Mouse (Mus musculus) activated CD4-positive, CD25-positive, alpha-beta regulatory T cell (primary cell): ENCODE data around the gene Map4k5. TPM values are rescaled to one million over a fixed set of nuclear protein-coding genes. Genes with fewer than 3 reads are reported as not detected.

ENCODE experiments used
- polyA plus RNA-seq, 2 experiments: library from polyadenylated mRNA; unstranded; fragments of 100-300 nt; shearing (Covaris generic); gene quantifications; one replicate each; pipeline ENCODE4 v1.2.1; 2017

The Map4k5 gene
- polyA plus RNA-seq: 1 to 10 TPM; 7.7 to 8.8 TPM

GRCm38 (mm10) chr12:69892371-69893251 is at the start of gene Map4k5, which contains the start of gene Atl1:
Gene Map4k5, minus strand, starts transcription at chr12:69893200.
Gene Atl1, plus strand, starts transcription at chr12:69892614.

GRCm38 (mm10) chr12:69790530-69791505 is 102.2 kb downstream of the Map4k5 start, which contains the start of gene Cdkl1:
Gene Cdkl1, minus strand, starts transcription at chr12:69791267.

Other genes starting within 250 kb of the Map4k5 start
- 10 to 100 TPM; 18.8 to 21.5 TPM for gene Sos2, start 211.3 kb downstream of the Map4k5 start, polyA plus RNA-seq
- gene L2hgdh, start 168.3 kb downstream of the Map4k5 start, polyA plus RNA-seq: 1 to 10 TPM; 3.3 to 6.9 TPM
- gene Atp5s, start 168.2 kb downstream of the Map4k5 start, polyA plus RNA-seq: 10 to 100 TPM in 1 of 2 experiments, 1 to 10 TPM in 1; 9.1 to 14.3 TPM
- not detected for gene Cdkl1, start 101.9 kb downstream of the Map4k5 start, polyA plus RNA-seq
- gene Atl1, start 586 bp downstream of the Map4k5 start, polyA plus RNA-seq: 1 to 10 TPM in 1 of 2 experiments, under 1 TPM in 1; 0.54 to 1.5 TPM
- gene Sav1, start 93.8 kb upstream of the Map4k5 start, polyA plus RNA-seq: 1 to 10 TPM; 6.6 to 8.0 TPM
- 10 to 100 TPM; 24.8 to 40.0 TPM for gene Nin, start 220.5 kb upstream of the Map4k5 start, polyA plus RNA-seq